Mouse (Mus musculus) B cell, adult 2 months (primary cell): Measurements from ENCODE around the gene Slc11a1.
"Not testable (repeated sequence)": the region's sequence is repeated elsewhere in the genome, so short reads cannot be mapped to it uniquely, and the experiment has no call there.

Source experiments
- DNase-seq, 2 experiments: peaks; one replicate each; pipeline ENCODE4 v3.0.0; 2022

The Slc11a1 gene

GRCm38 (mm10) chr1:74389831-74390286 lies 14.9 kb downstream of the Slc11a1 start:
- peak; percentile 82 to 87 for DNase-seq

- DNase-seq, result peak; percentile 88 to 89
These were observed 15.4 kb downstream of the Slc11a1 start for GRCm38 (mm10) chr1:74390287-74390906.

- peak; percentile 93 to 94 for DNase-seq
These were observed 16.1 kb downstream of the Slc11a1 start, which contains the start of gene Ctdsp1 for GRCm38 (mm10) chr1:74390924-74391748. Gene Ctdsp1, plus strand, starts transcription at chr1:74391509.

- peak; percentile 64 to 69 for DNase-seq
These were observed 16.9 kb downstream of the Slc11a1 start for GRCm38 (mm10) chr1:74391844-74392441.

- DNase-seq, result no peak
These were observed 17.5 kb downstream of the Slc11a1 start for GRCm38 (mm10) chr1:74392446-74392994.

GRCm38 (mm10) chr1:74393010-74393409 lies 18.0 kb downstream of the Slc11a1 start:
- no peak for DNase-seq

GRCm38 (mm10) chr1:74393697-74394096 lies 18.7 kb downstream of the Slc11a1 start:
- DNase-seq, result no peak

GRCm38 (mm10) chr1:74394311-74394710 lies 19.3 kb downstream of the Slc11a1 start:
- no peak for DNase-seq

- no peak for DNase-seq
These were observed 19.9 kb downstream of the Slc11a1 start for GRCm38 (mm10) chr1:74394858-74395257.

GRCm38 (mm10) chr1:74395290-74395689 lies 20.3 kb downstream of the Slc11a1 start:
- no peak for DNase-seq

- not testable (repeated sequence) for DNase-seq
These were observed 21.6 kb downstream of the Slc11a1 start for GRCm38 (mm10) chr1:74396456-74397222.

GRCm38 (mm10) chr1:74397268-74397918 lies 22.4 kb downstream of the Slc11a1 start:
- DNase-seq, result peak; percentile 83 to 84

- peak; percentile 90 to 92 for DNase-seq
These were observed 23.0 kb downstream of the Slc11a1 start for GRCm38 (mm10) chr1:74397919-74398451.

GRCm38 (mm10) chr1:74400531-74400930 lies 25.5 kb downstream of the Slc11a1 start:
- DNase-seq, result no peak

GRCm38 (mm10) chr1:74401015-74401702 lies 26.2 kb downstream of the Slc11a1 start:
- DNase-seq, result no peak

- no peak for DNase-seq
These were observed 29.2 kb downstream of the Slc11a1 start for GRCm38 (mm10) chr1:74404206-74404605.

- DNase-seq, result no peak
These were observed 33.9 kb downstream of the Slc11a1 start, which contains the start of gene Vil1 for GRCm38 (mm10) chr1:74408589-74409504. Gene Vil1, plus strand, starts transcription at chr1:74409376.

GRCm38 (mm10) chr1:74411753-74412325 lies 36.8 kb downstream of the Slc11a1 start:
- DNase-seq, result no peak

GRCm38 (mm10) chr1:74412711-74413110 lies 37.7 kb downstream of the Slc11a1 start:
- no peak for DNase-seq
